Mouse (Mus musculus) thymus, postnatal 4 days (tissue): ENCODE results near the gene Sox5.

Experiments used
- DNase-seq: peaks from one replicate; pipeline ENCODE4 v3.0.0; 2021

The Sox5 gene

GRCm38 (mm10) chr6:144648896-144649295, 132.9 kb downstream of the Sox5 start:
- no peak for DNase-seq

GRCm38 (mm10) chr6:144648124-144648591, 133.6 kb downstream of the Sox5 start:
- no peak for DNase-seq

DNA sequence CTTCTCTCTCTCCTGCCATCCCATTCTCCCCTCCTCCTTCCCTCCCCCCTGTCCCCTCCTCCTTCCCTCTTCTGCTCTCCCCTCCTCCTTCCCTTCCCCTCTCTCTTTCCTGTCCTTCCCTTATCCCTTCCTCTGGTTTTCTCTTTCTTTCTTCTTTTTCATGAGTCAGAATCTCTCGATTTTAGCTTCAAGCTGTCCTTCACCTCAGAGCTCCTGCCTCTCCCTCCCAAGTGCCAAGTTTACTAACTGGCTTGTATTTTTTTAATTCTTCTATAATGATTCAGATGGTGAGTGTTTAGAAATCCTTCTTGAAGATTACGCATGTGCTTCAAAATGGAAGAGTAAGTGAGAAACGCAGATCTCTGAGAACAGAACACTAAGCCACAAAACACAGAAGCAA, 135.4 kb downstream of the Sox5 start:
- no peak for DNase-seq

GRCm38 (mm10) chr6:144645796-144646195, 136.0 kb downstream of the Sox5 start:
- DNase-seq, result no peak

- peak; percentile 74 for DNase-seq
Observed at GRCm38 (mm10) chr6:144644711-144645110, 137.1 kb downstream of the Sox5 start.

DNA sequence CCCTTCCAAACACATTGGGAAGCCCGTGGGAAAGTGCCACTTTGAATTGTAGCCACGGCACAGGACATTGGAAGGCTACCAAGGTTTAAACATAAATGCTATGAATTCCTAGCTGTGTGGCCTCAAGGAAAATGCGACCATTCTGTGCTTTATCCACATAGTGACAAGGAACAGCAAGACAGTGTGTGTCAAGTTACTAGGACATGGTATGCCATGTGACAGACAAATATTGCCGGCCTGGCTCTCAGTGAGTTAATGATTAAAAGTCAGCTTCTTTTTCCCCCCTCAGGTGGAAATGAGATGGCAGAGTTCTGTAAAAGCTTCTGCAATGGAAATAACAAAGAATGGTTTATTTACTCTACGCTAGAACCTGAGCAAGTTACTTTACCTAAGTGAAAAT, 138.2 kb downstream of the Sox5 start:
- no peak for DNase-seq

GRCm38 (mm10) chr6:144641888-144642287, 139.9 kb downstream of the Sox5 start:
- no peak for DNase-seq

DNA sequence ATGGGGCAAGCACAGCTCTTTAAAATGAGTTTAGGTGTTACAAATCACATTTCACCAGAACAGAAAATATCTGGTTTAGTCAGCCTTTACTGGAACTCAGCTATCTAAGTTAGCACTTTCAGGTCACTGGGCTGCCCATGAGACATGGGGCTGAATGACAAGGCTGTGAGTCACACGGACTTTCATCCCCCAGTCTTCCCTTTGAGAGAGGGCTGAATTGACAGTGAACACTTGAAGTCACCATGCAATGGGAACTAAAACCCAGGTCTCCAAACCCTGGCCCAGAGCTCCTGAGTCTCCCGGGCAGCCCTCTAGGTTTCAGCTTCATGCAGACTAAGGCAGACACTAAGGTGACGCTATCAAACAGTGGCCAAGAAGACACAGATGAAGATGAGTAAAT, 141.2 kb downstream of the Sox5 start:
- no peak for DNase-seq

DNA sequence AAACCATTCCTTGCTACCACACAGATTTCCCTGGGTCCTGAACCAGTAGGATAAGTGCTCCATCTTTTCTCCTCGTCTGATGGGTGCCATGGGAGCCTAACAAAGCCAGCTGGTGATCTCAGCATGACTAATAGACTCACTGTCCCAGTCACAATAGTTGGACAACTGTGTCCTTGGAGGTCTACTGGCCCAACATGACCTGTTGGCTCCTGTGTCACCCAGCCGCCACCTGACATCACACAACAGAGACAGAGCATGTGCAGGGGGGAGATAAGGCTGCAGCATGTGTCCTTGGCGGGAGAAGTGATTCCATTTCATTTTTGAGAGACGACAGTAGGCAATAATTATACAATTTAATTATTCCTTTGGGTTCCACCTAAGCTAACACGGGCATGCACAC, 143.2 kb downstream of the Sox5 start:
- no peak for DNase-seq

DNA sequence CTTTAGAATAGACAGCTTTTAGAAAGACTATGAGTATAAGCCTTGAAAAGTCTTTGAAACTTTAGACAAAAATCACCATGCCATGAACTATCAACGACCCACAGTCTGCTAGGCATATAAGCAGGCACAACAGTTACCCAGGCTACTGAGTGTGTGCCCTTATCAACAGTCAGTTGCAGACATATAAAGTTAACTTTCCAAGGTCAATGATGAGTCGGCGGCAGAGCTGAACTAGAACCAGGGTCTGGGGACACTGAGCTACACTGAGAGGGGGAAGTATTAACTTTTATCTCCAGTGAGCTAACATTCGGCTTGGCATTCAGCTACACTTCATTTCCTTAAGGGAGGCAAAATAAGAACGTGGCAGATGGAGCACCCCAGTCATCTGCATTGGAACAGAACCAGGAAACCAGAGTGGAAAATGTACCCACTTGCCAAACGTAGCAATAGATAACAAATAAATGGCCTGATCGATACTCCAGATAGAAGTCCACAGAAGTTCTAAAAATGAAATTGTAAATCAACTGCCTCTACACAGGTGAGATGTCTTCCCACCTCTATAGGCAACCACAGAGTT, 154.2 kb downstream of the Sox5 start:
- no peak for DNase-seq

GRCm38 (mm10) chr6:144621089-144621769, 160.5 kb downstream of the Sox5 start:
- no peak for DNase-seq

- no peak for DNase-seq
Observed at GRCm38 (mm10) chr6:144611383-144611791, 170.4 kb downstream of the Sox5 start.

GRCm38 (mm10) chr6:144610878-144611277, 170.9 kb downstream of the Sox5 start:
- no peak for DNase-seq

- DNase-seq, result no peak
Observed at GRCm38 (mm10) chr6:144602883-144603282, 178.9 kb downstream of the Sox5 start.

DNA sequence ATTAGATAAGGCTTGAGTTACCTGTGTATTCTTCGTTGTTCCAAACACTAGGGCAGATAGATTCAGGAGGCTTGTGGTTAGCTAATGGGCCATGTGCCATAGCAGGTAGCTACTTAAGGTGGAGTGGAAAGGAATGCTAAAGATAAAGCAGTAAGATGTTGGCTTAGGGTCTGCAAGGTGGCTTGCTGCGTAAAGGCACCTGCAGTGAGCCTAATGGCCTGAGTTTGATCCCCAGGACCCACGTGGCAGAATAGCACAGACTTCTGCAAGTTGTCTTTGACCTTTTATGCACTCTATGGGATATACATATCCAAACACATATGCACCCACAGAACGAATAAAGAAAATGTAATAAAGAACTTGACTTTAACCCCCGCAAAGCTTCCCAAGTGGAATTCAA, 181.4 kb downstream of the Sox5 start:
- DNase-seq, result no peak

DNA sequence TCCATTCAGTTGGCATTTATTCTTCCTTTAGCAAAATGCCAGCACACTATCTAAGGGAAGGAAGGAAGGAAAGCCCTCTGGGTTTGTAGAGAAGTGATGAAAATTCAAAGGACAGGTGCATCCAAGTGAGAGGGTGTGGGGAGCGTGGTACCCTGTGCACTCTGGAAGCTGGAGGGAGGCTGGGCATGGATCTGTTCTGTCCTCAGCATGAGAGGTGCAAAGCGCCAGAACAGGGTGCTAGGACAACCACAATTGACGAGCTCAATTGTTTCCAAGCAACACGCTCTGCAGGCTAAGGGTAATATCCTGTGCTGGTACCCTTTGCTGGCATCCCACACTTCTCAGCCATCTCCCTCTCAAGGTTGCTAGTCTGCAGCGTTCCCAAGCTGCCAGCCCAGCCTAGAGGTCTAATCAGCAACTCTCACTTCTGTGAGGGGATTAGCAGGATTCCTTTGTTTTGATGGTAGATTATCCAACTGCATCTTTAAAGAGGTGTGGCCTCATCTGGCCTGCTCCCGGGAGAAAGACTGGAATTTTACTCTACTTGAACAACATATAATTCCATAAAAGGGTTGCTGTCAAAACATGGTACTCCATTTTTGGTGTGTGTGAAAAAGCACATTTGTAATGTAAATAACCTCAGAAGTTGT, 183.3 kb downstream of the Sox5 start:
- DNase-seq, result no peak

GRCm38 (mm10) chr6:144596536-144597210, 185.1 kb downstream of the Sox5 start:
- DNase-seq, result no peak

DNA sequence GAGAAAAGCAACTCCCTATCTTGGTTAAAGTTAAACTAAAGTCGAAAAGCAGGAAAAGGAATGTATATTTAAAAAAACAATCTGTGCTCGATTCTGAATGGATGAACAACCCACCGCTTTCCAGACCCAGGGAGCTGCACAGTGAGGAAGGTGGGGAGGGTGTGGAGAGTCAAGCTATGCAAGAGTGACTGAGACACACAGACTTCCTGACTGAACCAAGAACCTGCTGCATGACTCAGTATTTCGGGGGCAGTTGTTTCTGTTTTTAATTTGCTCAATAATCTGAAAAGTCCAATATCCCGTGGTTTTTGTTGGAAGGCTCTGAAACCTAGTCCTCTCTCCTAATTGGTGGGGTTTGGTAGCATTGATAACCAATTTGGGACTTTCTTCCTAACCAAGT, 196.9 kb downstream of the Sox5 start:
- DNase-seq, result no peak

GRCm38 (mm10) chr6:144584074-144584840, 197.5 kb downstream of the Sox5 start:
- DNase-seq, result no peak

- no peak for DNase-seq
Observed at GRCm38 (mm10) chr6:144579301-144579700, 202.5 kb downstream of the Sox5 start.

- peak; percentile 24 for DNase-seq
Observed at GRCm38 (mm10) chr6:144570850-144571249, 210.9 kb downstream of the Sox5 start.

GRCm38 (mm10) chr6:144565827-144566226, 215.9 kb downstream of the Sox5 start:
- no peak for DNase-seq

DNA sequence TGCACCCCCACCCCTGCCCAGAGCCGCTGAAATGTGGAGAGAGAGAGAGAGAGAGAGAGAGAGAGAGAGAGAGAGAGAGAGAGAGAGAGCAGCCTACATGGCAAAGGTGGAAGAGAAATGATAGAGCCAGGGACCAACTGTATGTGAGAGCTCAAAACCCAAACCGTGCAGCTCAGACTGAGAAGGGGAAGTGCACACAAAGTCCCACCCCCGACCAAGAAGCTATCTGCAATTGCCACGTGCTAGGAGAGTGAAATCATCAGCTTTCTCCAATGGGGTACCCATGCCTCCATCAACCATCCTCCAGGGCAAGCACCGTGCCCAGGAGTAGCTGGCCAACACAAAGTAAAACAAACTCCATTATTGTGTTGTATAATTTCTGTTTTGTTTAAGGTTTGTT, 220.1 kb downstream of the Sox5 start:
- no peak for DNase-seq
